Mouse (Mus musculus) megakaryocyte progenitor cell, adult 5-6 weeks (primary cell): ENCODE results near the gene BC100530. TPM values are rescaled to one million over a fixed set of nuclear protein-coding genes. Genes with fewer than 3 reads are reported as not detected.
"Not testable (repeated sequence)": the region's sequence is repeated elsewhere in the genome, so short reads cannot be mapped to it uniquely, and the experiment has no call there.

Source experiments
- ATAC-seq: replicated peaks from 2 replicates; pipeline ENCODE4 v1.8.0; 2016; ENCODE audit warnings: mild to moderate bottlenecking, moderate TSS enrichment, inconsistent platforms; ENCODE audit not compliant: poor library complexity
- total RNA-seq, 2 experiments: library from RNA; stranded (forward) in 1 of 2; stranded (reverse) in 1 of 2; fragments of 157-497, 149-512 nt in 1 of 2; fragments of 200-1000 nt in 1 of 2; gene quantifications; 2 replicates each; pipeline versions ENCODE4 v1.2.3 to v1.2.4; 2015 to 2017

BC100530 gene
- total RNA-seq (2015) (not detected in 2 replicates), total RNA-seq (2017) (1.4 TPM in 1 of 2 replicates, not detected in the other)

DNA sequence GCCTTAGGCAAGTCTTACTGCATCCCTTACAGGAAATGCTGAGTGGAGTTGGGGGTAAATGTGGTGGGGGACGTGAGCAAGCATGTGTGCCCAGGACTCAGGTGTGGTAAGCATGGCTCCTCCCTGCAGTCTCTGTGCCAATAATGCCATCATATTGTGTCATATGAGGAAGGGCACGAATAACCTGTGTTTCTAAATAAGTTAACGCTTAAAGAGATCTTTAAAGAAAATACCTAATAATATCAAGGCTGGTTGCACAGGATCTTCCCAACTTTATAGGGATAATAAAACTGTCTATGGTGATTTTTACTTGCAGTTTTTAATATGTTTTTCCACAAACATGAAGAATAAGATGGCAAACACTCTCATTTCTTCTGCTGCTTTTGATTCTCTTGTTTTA lies at the start of gene BC100530:
Gene BC100530, minus strand, starts transcription at position 101 of the 400 bp plus-strand sequence.
- not testable (repeated sequence) for ATAC-seq

DNA sequence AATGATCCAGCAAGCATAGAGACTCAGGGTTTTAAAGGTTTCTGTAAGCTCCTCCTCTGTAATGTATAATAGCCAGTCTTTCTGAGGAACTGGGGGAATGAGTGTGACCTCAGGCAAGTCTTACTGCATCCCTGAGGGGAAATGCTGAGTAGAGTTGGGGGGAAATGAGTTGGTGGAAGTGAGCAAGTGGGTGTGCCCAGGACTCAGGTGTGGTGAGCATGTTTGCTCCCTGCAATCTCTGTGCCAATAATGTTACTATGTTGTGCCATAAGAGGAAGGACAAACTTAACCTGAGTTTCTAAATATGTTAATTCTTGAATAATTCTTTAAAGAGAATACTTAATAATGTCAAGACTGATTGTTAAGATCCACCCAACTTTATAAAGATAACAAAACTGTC lies 40.8 kb upstream of the BC100530 start, which contains the start of gene Stfa2:
Gene Stfa2, minus strand, starts transcription at position 101 of the 400 bp plus-strand sequence.
- ATAC-seq, result no peak

DNA sequence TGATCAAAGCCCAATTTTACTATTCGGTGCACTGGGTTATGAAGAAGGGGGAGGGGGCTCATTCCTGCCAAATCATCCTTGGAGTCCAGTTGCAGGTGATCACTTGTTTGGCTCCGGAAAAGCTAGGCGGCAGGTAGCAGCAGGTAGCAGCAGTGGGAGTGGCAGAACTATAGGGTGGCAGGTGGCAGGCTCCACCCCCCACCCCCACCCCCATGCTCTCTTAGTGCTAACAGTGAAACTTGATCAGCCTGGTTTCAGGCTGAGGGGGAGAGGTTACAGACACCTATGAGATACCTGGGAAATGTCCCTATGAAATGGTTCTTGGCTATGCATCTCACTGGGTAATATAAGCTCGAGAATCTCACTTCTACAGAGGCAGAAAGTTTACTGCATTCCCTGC lies 21.5 kb upstream of the BC100530 start:
- no peak for ATAC-seq

DNA sequence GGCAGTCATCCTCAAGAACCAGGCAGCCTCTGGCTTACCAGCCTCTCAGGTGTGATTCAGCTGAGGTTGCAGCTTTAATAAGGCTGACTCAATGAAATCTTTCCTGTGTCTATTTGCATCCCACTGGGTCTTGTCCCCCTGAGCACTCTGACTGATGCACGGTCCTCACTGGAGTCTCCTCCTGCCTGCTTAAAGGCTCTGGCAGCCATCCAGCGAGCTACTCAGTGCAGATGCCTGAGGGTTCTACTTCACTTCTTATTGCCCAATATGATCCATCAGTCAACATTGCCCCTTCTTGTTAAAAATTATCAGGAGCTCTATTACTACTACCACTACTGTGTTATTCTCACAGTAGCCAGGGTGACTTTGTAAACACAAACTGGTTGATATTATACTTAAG lies 30.4 kb downstream of the BC100530 start:
- no peak for ATAC-seq

DNA sequence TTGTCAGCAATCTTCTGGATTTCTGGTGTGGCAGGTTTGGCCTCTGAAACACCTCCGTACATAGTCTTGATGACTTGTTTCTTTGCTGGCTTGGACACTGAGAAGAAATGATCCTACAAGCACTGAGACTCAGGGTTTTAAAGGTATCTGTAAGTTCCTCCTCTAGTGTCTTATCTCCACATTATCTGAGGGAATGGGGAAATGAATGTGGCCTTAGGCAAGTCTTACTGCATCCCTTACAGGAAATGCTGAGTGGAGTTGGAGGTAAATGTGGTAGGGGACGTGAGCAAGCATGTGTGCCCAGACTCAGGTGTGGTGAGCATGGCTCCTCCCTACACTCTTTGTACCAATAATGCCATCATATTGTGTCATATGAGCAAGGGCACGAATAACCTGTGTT lies 33.3 kb downstream of the BC100530 start, which contains the start of gene BC117090:
Gene BC117090, minus strand, starts transcription at position 101 of the 400 bp plus-strand sequence.
- no peak for ATAC-seq

DNA sequence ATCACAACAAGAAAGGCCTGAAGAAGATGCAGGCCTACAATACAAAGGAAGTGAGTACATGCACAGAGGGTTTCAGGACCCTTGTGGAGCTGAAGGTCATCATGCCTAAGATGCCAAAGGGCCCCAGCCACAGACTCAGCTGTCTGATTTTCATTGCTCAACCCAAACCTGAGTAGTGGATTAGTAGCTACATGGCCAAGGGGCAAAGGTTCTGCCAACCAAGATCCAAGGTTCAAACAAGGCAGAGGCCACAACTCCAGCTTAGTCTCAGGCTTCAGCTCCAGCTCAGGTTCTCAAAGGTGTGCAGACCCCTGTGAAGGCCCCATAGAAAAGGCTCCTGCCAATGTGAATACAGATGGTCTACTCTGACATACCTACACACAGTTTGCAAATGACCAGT lies 48.3 kb downstream of the BC100530 start:
- ATAC-seq, result no peak

DNA sequence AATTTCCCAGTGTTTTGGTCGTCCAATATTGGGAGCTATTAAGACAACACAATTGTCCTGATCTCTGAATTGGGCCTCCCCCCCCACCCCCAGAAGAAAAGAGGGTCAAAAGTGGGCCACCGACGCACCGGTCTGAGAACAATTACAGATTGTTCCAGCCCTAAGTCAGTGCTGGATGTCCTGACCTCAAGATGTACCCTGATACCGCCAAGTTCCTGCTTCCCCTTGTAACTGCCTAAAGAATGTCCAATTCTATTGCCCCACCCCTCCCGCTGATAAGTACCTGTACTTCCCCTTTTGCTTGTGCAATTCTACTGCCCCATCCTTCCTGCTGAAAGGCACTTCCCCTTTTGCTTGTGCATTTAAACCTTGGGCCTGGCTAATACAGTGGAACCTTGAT lies 51.4 kb downstream of the BC100530 start:
- ATAC-seq, result not testable (repeated sequence)

Other genes with a start within 250 kb of the BC100530 start
- not detected in 2 replicates for gene Csta1, start 236.5 kb downstream of the BC100530 start, total RNA-seq (2015)
- 0.42 TPM in 1 of 2 replicates, not detected in the other for gene Csta1, start 236.5 kb downstream of the BC100530 start, total RNA-seq (2017)
- 9.0 and 9.8 TPM in 2 replicates for gene Stfa2l1, start 210.9 kb downstream of the BC100530 start, total RNA-seq (2015)
- 2.3 TPM in 1 of 2 replicates, not detected in the other for gene Stfa2l1, start 210.9 kb downstream of the BC100530 start, total RNA-seq (2017)
- 1.1 and 2.9 TPM in 2 replicates for gene Gm5483, start 183.5 kb downstream of the BC100530 start, total RNA-seq (2015)
- gene Gm5483, start 183.5 kb downstream of the BC100530 start, total RNA-seq (2017), result 4.8 and 6.0 TPM in 2 replicates
- gene Gm5416, start 157.3 kb downstream of the BC100530 start, total RNA-seq (2015), result not detected in 2 replicates
- not detected in 2 replicates for gene Gm5416, start 157.3 kb downstream of the BC100530 start, total RNA-seq (2017)
- not detected in 2 replicates for gene 2010005H15Rik, start 146.3 kb downstream of the BC100530 start, total RNA-seq (2015)
- not detected in 2 replicates for gene 2010005H15Rik, start 146.3 kb downstream of the BC100530 start, total RNA-seq (2017)
- 1.1 TPM in 1 of 2 replicates, not detected in the other for gene Stfa1, start 90.8 kb downstream of the BC100530 start, total RNA-seq (2015)
- gene Stfa1, start 90.8 kb downstream of the BC100530 start, total RNA-seq (2017), result 0.84 TPM in 1 of 2 replicates, not detected in the other
- not detected in 2 replicates for gene BC117090, start 33.4 kb downstream of the BC100530 start, total RNA-seq (2015)
- gene BC117090, start 33.4 kb downstream of the BC100530 start, total RNA-seq (2017), result not detected in 2 replicates
- gene Stfa2, start 40.7 kb upstream of the BC100530 start, total RNA-seq (2015), result 0.72 and 1.9 TPM in 2 replicates
- gene Stfa2, start 40.7 kb upstream of the BC100530 start, total RNA-seq (2017), result not detected in 2 replicates
- 1.9 TPM in 1 of 2 replicates, not detected in the other for gene Stfa3, start 87.6 kb upstream of the BC100530 start, total RNA-seq (2015)
- gene Stfa3, start 87.6 kb upstream of the BC100530 start, total RNA-seq (2017), result not detected in 2 replicates
- not detected in 2 replicates for gene Casr, start 194.4 kb upstream of the BC100530 start, total RNA-seq (2015)
- gene Casr, start 194.4 kb upstream of the BC100530 start, total RNA-seq (2017), result not detected in 2 replicates